Mouse (Mus musculus): Measurements from ENCODE around the gene Fry.
A peak's percentile ranks its signal among the peaks of the same experiment; 100 is the strongest.

The Fry gene

GRCm38 (mm10) chr5:150118455-150119241, at the start of gene Fry:
Gene Fry (plus strand): TSS chr5:150118645.
- DNase-seq (ENCODE audit: low read depth in 1 of 2, low spot score in 2 of 2): peak; percentile 96 to 98

- DNase-seq (ENCODE audit: low read depth in 1 of 2, low spot score in 2 of 2): no peak
Observed at GRCm38 (mm10) chr5:150070086-150070485, 48.4 kb upstream of the Fry start.

GRCm38 (mm10) chr5:150071738-150072137, 46.7 kb upstream of the Fry start:
- DNase-seq (ENCODE audit: low read depth in 1 of 2, low spot score in 2 of 2): no peak

GRCm38 (mm10) chr5:150079866-150080797, 38.3 kb upstream of the Fry start:
- DNase-seq (ENCODE audit: low read depth in 1 of 2, low spot score in 2 of 2): no peak

- no peak for DNase-seq (ENCODE audit: low read depth in 1 of 2, low spot score in 2 of 2)
Observed at GRCm38 (mm10) chr5:150082696-150083095, 35.7 kb upstream of the Fry start.

- DNase-seq (ENCODE audit: low read depth in 1 of 2, low spot score in 2 of 2): no peak
Observed at GRCm38 (mm10) chr5:150083190-150083589, 35.3 kb upstream of the Fry start.

- DNase-seq (ENCODE audit: low read depth in 1 of 2, low spot score in 2 of 2): no peak
Observed at GRCm38 (mm10) chr5:150097620-150098019, 20.8 kb upstream of the Fry start.

GRCm38 (mm10) chr5:150098754-150099153, 19.7 kb upstream of the Fry start:
- DNase-seq (ENCODE audit: low read depth in 1 of 2, low spot score in 2 of 2): no peak

- DNase-seq (ENCODE audit: low read depth in 1 of 2, low spot score in 2 of 2): no peak
Observed at GRCm38 (mm10) chr5:150101789-150102188, 16.7 kb upstream of the Fry start.

GRCm38 (mm10) chr5:150106358-150106757, 12.1 kb upstream of the Fry start:
- no peak for DNase-seq (ENCODE audit: low read depth in 1 of 2, low spot score in 2 of 2)

GRCm38 (mm10) chr5:150111236-150111635, 7.2 kb upstream of the Fry start:
- no peak for DNase-seq (ENCODE audit: low read depth in 1 of 2, low spot score in 2 of 2)

- DNase-seq (ENCODE audit: low read depth in 1 of 2, low spot score in 2 of 2): no peak
Observed at GRCm38 (mm10) chr5:150114007-150114406, 4.4 kb upstream of the Fry start.

- no peak for DNase-seq (ENCODE audit: low read depth in 1 of 2, low spot score in 2 of 2)
Observed at GRCm38 (mm10) chr5:150114778-150115177, 3.7 kb upstream of the Fry start.

GRCm38 (mm10) chr5:150115271-150116092, 3.0 kb upstream of the Fry start:
- DNase-seq (ENCODE audit: low read depth in 1 of 2, low spot score in 2 of 2): no peak

- no peak for DNase-seq (ENCODE audit: low read depth in 1 of 2, low spot score in 2 of 2)
Observed at GRCm38 (mm10) chr5:150116216-150116905, 2.1 kb upstream of the Fry start.

GRCm38 (mm10) chr5:150116906-150117216, 1.6 kb upstream of the Fry start:
- DNase-seq (ENCODE audit: low read depth in 1 of 2, low spot score in 2 of 2): peak in 1 of 2 experiments; percentile 23

GRCm38 (mm10) chr5:150118124-150118454, 356 bp upstream of the Fry start:
- DNase-seq (ENCODE audit: low read depth in 1 of 2, low spot score in 2 of 2): no peak

- no peak for DNase-seq (ENCODE audit: low read depth in 1 of 2, low spot score in 2 of 2)
Observed at GRCm38 (mm10) chr5:150120676-150121075, 2.2 kb downstream of the Fry start.

- DNase-seq (ENCODE audit: low read depth in 1 of 2, low spot score in 2 of 2): no peak
Observed at GRCm38 (mm10) chr5:150122095-150122494, 3.6 kb downstream of the Fry start.

- no peak for DNase-seq (ENCODE audit: low read depth in 1 of 2, low spot score in 2 of 2)
Observed at GRCm38 (mm10) chr5:150122571-150122970, 4.1 kb downstream of the Fry start.

- DNase-seq (ENCODE audit: low read depth in 1 of 2, low spot score in 2 of 2): no peak
Observed at GRCm38 (mm10) chr5:150125920-150126319, 7.5 kb downstream of the Fry start.
